Mouse (Mus musculus) heart, adult 2 months (tissue): ENCODE data around the gene Tpd52l1.

Experiments
- CTCF ChIP-seq: fragments of 200-600 bp; IDR thresholded peaks from 2 replicates; pipeline ENCODE4 v1.8.1; 2022; ENCODE audit warnings: antibody characterized with exemption, mild to moderate bottlenecking, moderate library complexity
- POLR2A ChIP-seq: fragments of 200-500 bp; IDR thresholded peaks from 2 replicates; pipeline ENCODE4 v1.6.1; 2011; ENCODE audit warnings: mild to moderate bottlenecking, low read depth, low read length, control low read depth; ENCODE audit not compliant: insufficient read depth

DNA sequence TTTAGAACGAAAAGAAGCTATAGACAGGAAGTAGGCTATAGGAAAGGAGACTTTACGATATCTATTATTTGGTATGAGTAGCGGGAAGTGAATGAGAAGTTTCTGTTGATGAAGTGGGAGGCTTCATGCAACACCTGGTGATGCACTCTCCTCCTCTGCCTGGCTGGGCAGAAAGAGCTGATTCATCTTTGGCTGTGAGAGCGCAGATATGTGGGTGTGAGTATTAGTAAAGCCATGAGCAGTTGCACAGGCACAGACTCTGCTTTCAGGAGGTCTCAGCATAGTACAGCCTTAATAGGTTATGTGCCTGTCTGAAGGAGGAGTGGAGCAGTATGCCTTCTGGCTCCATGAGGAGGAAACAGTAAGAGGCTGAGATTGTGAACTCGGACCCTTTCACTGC lies 109.3 kb downstream of the Tpd52l1 start:
- TF ChIP-seq CTCF (no peak), POLR2A (no peak)
